Mouse (Mus musculus): Measurements from ENCODE around the gene Spert.

GRCm38 (mm10) chr14:75640846-75641245, 47.9 kb upstream of the Spert start:
- TF ChIP-seq EP300 (IDR thresholded peaks at IDR 0.05; ENCODE audit: low read length) = no peak
- peak; percentile 9 to 60; a peak in 2 of 4 replicates for TF ChIP-seq CTCF (conservative IDR thresholded peaks at IDR 0.05 in 1 of 2, IDR thresholded peaks at IDR 0.05 in 1 of 2; ENCODE audit: low read depth in 2 of 2, low read length in 2 of 2)
- no peak for TF ChIP-seq IRF4 (IDR thresholded peaks at IDR 0.05; ENCODE audit: low read depth, low read length)
- TF ChIP-seq MEF2A (IDR thresholded peaks at IDR 0.05; ENCODE audit: borderline replicate concordance, low read depth, low read length) = no peak
- TF ChIP-seq ETS1 (conservative IDR thresholded peaks at IDR 0.05; ENCODE audit: low read depth, low read length) = no peak
- no peak for TF ChIP-seq MXI1 (IDR thresholded peaks at IDR 0.05; ENCODE audit: low read depth, low read length)
